Mouse (Mus musculus) lung, adult 2 months (tissue): ENCODE data around the gene Aldh1b1.

Experiments used
- CTCF ChIP-seq: fragments of 200-500 bp; IDR thresholded peaks from 2 replicates; pipeline ENCODE4 v1.5.1; 2011; ENCODE audit warnings: mild to moderate bottlenecking, low read length, control low read depth; ENCODE audit not compliant: insufficient read depth
- POLR2A ChIP-seq: fragments of 200-500 bp; IDR thresholded peaks from 2 replicates; pipeline ENCODE4 v1.6.1; 2011; ENCODE audit warnings: low read depth, mild to moderate bottlenecking, control low read depth, low read length, borderline replicate concordance; ENCODE audit errors: extremely low read depth

DNA sequence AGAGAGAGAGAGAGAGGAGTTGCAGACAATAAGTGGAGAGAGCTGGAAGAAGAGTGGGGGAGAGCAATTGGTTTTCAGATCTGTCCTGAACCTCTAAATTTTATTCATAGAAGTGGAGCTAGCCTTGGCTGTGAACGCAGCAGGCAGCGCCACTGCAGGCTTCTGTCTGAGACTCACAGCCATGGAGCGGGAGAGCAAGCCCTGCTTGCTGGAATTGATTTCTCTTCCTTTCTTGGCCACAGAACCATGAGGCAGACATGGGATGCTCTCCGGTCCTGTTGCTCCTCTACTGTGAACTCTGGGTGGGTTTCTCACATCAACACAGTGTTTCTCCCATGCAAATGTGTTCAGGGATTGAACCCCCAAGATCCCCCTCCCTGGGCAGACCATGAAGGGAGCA lies 44.7 kb upstream of the Aldh1b1 start:
- no peak for TF ChIP-seq POLR2A
- TF ChIP-seq CTCF = no peak
